Mouse (Mus musculus) spleen, adult 2 months (tissue): ENCODE measurements around the gene Prkcb.

Experiments
- CTCF ChIP-seq: fragments of 200-500 bp; IDR thresholded peaks from 2 replicates; pipeline ENCODE4 v1.5.1; 2011; ENCODE audit warnings: mild to moderate bottlenecking, inconsistent platforms; ENCODE audit not compliant: insufficient read depth, insufficient read length, insufficient replicate concordance; ENCODE audit errors: extremely low read depth
- POLR2A ChIP-seq: fragments of 200-500 bp; IDR thresholded peaks from 2 replicates; pipeline ENCODE4 v1.6.1; 2011; ENCODE audit warnings: low read depth, low read length, inconsistent platforms

DNA sequence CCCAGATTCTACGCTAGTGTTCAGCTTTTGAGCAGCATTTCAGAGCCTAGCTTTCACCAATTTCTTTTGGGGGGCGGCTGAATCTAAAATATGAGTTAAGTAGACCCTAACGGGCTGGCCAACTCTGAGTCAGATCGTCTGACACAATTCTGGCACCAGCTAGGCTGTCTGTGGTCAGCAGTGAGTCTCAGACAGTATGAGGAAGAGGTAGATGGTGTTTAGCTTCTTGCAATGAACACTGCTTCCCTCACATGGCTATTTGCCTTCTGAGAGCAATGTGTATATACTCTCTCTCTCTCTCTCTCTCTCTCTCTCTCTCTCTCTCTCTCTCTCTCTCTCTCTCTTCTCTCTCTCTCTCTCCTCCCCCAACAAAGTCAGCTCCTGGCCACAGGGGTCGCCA is 344.4 kb downstream of the Prkcb start:
- no peak for TF ChIP-seq POLR2A
- no peak for TF ChIP-seq CTCF
